Mouse (Mus musculus) heart, postnatal 0 days (tissue): Measurements from ENCODE around the gene Rab26.

Experiments used
- CTCF ChIP-seq: IDR thresholded peaks from 2 replicates; pipeline ENCODE4 v1.5.1; 2016; ENCODE audit warnings: antibody characterized with exemption, control low read depth, low read depth
- EP300 ChIP-seq: IDR thresholded peaks from 2 replicates; pipeline ENCODE4 v1.6.1; 2016; ENCODE audit warnings: antibody characterized with exemption, low read depth

- TF ChIP-seq CTCF: no peak
- TF ChIP-seq EP300: no peak
These were observed 2.9 kb downstream of the Rab26 start for GRCm38 (mm10) chr17:24531064-24531463.
